Mouse (Mus musculus): Measurements from ENCODE around the gene Pafah2.

DNA sequence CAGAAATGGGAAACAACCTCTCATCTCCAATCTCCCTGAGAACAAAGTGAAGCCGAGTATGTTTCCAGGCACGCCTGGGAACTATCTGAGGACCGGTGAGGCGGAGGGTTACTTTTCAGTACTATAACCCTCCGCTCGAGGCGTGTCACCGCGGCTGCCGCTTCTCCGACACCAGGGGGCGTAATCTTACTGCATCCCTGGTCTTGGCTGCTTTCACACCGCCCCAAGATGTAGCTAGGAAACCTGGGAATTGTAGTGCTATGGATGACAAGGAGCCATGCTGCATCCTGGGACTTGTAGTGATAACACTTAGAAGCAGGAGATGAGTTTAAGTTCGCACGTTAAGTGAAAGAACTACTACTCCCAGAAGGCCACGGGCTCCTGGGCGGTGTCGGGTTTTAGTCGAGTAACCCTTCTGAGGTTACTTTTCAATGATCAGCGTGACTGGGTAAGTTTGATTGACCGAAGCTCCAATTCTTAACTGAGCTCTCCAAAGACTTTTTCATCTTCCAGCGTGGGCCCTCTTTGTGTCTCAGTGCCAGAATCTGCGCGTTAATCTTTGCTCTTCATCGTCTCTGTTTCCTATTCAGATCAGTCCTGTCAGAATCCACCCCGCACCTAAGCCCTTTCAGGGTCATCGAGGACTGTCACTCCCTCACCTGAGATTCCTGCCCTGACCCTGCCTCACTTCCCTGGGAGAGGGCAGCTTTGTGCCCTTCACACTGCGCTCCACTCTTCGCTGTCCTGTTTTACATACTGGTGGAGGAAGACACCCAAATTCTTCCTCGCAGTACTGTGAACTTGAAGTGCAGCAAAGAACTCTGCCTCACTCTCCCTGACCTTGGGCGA, at the start of gene Pafah2:
- no peak for TF ChIP-seq EP300 (optimal IDR thresholded peaks at IDR 0.05)
- peak; percentile 100 for TF ChIP-seq CTCF (IDR thresholded peaks at IDR 0.05; ENCODE audit: low read depth)

Data from stomach, postnatal 0 days (tissue).